Mouse (Mus musculus) layer of hippocampus, adult 2 months (tissue): Measurements from ENCODE around the gene Denr. TPM values are rescaled to one million over a fixed set of nuclear protein-coding genes. Genes with fewer than 3 reads are reported as not detected.

Source experiments
- DNase-seq, 2 experiments: peaks; one replicate each; pipeline ENCODE4 v3.0.0; 2022; ENCODE audit warnings: low spot score in 2 of 2
- H3K27ac ChIP-seq: fragments of 200-600 bp; 2 replicates; pipeline ENCODE4 v1.8.1; 2022
- H3K4me3 ChIP-seq: fragments of 200-600 bp; 2 replicates; pipeline ENCODE4 v1.8.1; 2022; ENCODE audit warnings: mild to moderate bottlenecking
- CTCF ChIP-seq: fragments of 200-600 bp; conservative IDR thresholded peaks from 2 replicates; pipeline ENCODE4 v1.8.1; 2022; ENCODE audit warnings: antibody characterized with exemption, mild to moderate bottlenecking, moderate library complexity
- total RNA-seq, 2 experiments: library from RNA; stranded (reverse); gene quantifications; 2 replicates each; pipeline ENCODE4 v1.2.3; 2021

Denr gene
- total RNA-seq, 2 experiments from 2014 or later = 64.7 to 66.7 TPM

DNA sequence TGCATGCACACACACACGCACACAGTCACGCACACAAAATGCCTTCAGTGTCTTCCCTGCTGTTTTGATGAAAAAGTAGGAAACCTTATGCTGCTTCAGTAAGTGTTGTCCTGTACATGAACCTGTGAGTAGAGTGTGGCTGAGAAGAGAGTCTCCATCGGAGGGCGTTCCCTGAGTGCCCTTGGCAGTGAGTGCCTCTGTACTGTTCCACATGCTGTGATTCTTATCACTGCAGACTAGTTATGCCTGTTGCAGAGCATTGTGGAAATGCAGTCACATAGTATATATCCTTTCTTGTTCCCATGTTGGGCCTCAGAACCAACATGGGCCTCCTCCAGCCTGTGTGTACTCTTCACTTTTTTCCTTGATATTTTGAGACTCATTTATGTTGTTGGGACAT, 57.2 kb downstream of the Denr start:
- Histone ChIP-seq H3K4me3 (no peak overlapping the region), H3K27ac (no peak overlapping the region)
- TF ChIP-seq CTCF = no peak

GRCm38 (mm10) chr5:123966759-123967158, 59.8 kb downstream of the Denr start:
- no peak for TF ChIP-seq CTCF
- Histone ChIP-seq H3K4me3 (no peak overlapping the region), H3K27ac (no peak overlapping the region)
- no peak for DNase-seq

More for the DNA sequence above, 57.2 kb downstream of the Denr start:
- DNase-seq = no peak

DNA sequence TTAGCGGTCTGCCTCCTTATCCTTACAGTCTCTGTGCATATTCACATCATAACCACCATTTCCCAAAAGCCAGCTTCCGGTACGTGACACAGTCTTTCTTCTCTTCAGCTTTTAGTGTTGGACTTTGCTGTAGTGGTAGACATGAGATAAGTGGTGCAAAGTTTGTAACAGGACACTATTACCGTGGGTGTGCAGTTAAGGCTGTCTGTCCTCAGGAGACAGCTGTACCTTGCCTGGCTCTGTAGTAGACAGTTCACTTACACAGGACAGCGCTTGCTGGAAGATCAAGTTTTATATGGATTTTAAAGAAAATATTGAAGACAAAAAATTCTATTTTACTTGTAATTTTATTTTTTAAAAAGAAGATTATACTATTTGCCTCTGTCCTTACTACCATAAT, 61.5 kb downstream of the Denr start:
- TF ChIP-seq CTCF = no peak
- no peak overlapping the region for H3K4me3 ChIP-seq
- DNase-seq = no peak
- H3K27ac ChIP-seq = no peak overlapping the region

- DNase-seq = no peak
- no peak overlapping the region for H3K27ac ChIP-seq
- no peak for TF ChIP-seq CTCF
These were observed 62.2 kb downstream of the Denr start for GRCm38 (mm10) chr5:123969216-123969615.

DNA sequence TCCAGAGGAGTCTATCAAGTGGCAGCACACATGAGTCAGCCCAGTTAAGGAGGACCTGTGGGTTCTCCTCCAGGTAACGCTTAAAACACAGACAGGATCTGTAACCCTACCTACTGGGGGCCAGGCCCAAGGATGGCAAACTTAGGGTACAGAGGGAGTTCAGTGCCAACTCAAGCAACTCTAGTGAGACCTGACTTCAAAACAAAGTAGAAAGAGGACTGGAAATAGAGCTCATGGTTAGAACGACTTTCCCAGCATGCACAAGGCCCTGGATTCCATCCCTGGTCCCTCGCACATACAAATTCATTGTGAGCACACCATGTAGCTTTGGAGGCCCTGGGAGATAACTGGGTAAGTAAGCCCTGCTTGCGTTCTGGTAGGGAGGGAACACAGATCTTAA, 63.6 kb downstream of the Denr start:
- Histone ChIP-seq H3K4me3 (no peak overlapping the region), H3K27ac (no peak overlapping the region)
- no peak for TF ChIP-seq CTCF
- DNase-seq = no peak

More at GRCm38 (mm10) chr5:123969216-123969615, 62.2 kb downstream of the Denr start:
- H3K4me3 ChIP-seq = no peak overlapping the region

DNA sequence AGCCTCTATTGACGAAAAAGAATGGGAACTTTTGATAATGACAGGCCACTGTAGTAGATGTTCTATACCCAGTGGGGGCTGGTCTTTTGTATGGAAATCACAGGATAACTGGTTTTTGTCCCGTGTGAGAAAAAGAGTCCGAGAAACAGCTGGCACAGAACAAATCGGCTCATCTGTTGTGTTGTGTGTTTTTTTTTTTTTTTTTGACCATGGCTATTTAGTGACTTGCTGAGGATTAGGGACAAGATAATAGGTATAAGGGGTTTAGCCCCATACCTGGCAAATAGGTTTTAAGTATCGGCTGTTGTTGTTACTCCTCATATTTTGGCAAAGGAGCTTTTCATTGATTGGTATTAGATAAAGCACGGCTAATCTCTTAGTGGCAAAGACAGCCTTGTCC, 65.5 kb downstream of the Denr start:
- no peak overlapping the region for H3K4me3 ChIP-seq
- no peak for TF ChIP-seq CTCF
- H3K27ac ChIP-seq = no peak overlapping the region
- DNase-seq = no peak

- peak within 1 kb of the TSS; percentile 86 for H3K27ac ChIP-seq
These were observed 66.6 kb downstream of the Denr start, which contains the start of gene Hip1r for GRCm38 (mm10) chr5:123973299-123974178. Hip1r (plus strand) TSS chr5:123973628.

GRCm38 (mm10) chr5:123974179-123974485, 67.2 kb downstream of the Denr start:
- no peak for TF ChIP-seq CTCF
- H3K27ac ChIP-seq = peak overlapping the region; percentile 86
- H3K4me3 ChIP-seq = peak overlapping the region; percentile 82
- DNase-seq = no peak

More at GRCm38 (mm10) chr5:123973299-123974178, 66.6 kb downstream of the Denr start, which contains the start of gene Hip1r:
- TF ChIP-seq CTCF = no peak
- DNase-seq = peak; percentile 66 to 73
- peak within 1 kb of the TSS; percentile 82 for H3K4me3 ChIP-seq

- no peak for DNase-seq
- peak overlapping the region; percentile 61; the same call in 1 of the 2 replicates for H3K27ac ChIP-seq
- no peak for TF ChIP-seq CTCF
- H3K4me3 ChIP-seq = peak overlapping the region; percentile 82
These were observed 67.7 kb downstream of the Denr start for GRCm38 (mm10) chr5:123974616-123975111.

GRCm38 (mm10) chr5:123975668-123976180, 68.7 kb downstream of the Denr start:
- Histone ChIP-seq H3K4me3 (peak overlapping the region; percentile 82; the same call in 1 of the 2 replicates), H3K27ac (peak overlapping the region; percentile 46; the same call in 1 of the 2 replicates)
- DNase-seq = no peak
- TF ChIP-seq CTCF = no peak

GRCm38 (mm10) chr5:123977231-123977630, 70.3 kb downstream of the Denr start:
- no peak for DNase-seq
- no peak for TF ChIP-seq CTCF
- H3K4me3 ChIP-seq = no peak overlapping the region
- H3K27ac ChIP-seq = no peak overlapping the region

DNA sequence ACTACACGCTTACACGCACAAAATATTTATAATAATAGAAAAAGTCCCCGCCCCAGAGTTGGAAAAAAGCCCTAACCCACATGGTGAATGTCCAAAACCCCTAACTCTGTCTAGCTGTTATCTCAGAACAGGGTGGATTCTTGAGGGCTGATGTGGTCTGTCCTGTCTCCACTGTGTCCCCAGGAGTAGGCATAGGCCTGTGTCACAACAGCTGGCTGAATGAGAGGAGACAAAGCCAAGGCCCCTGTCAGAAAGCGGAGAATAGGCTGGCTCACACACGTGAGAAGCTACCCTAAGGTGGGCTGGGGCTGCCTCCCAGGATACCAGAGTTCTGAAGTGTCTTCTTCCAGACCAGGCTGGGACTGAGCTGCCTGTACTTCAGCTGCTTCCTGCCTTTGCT, 71.2 kb downstream of the Denr start:
- TF ChIP-seq CTCF = no peak
- Histone ChIP-seq H3K4me3 (no peak overlapping the region), H3K27ac (peak overlapping the region; percentile 3; the same call in 1 of the 2 replicates)
- DNase-seq = no peak

Other genes starting within 250 kb of the Denr start
- 100 to 1,000 TPM; 136 to 144 TPM for gene Clip1, start 222.6 kb upstream of the Denr start, total RNA-seq
- 10 to 100 TPM; 54.4 to 56.0 TPM for gene Zcchc8, start 186.1 kb upstream of the Denr start, total RNA-seq
- 100 to 1,000 TPM in 1 of 2 experiments, 10 to 100 TPM in 1; 93.7 to 109 TPM for gene Rsrc2, start 157.8 kb upstream of the Denr start, total RNA-seq
- 1 to 10 TPM; 2.2 to 2.8 TPM for gene Kntc1, start 157.5 kb upstream of the Denr start, total RNA-seq
- not detected for gene Hcar2, start 41.7 kb upstream of the Denr start, total RNA-seq
- 1 to 10 TPM in 1 of 2 experiments, under 1 TPM in 1; 0.69 to 1.0 TPM for gene Hcar1, start 27.2 kb upstream of the Denr start, total RNA-seq
- gene Gm43518, start 20.2 kb downstream of the Denr start, total RNA-seq = 1 to 10 TPM in 1 of 2 experiments, under 1 TPM in 1; 0.87 to 1.3 TPM
- 1 to 10 TPM; 2.6 to 4.5 TPM for gene Ccdc62, start 23.5 kb downstream of the Denr start, total RNA-seq
- gene Hip1r, start 66.5 kb downstream of the Denr start, total RNA-seq = 10 to 100 TPM; 42.8 to 43.8 TPM
- 10 to 100 TPM; 36.8 to 42.2 TPM for gene Vps37b, start 125.1 kb downstream of the Denr start, total RNA-seq
- 10 to 100 TPM; 27.0 to 31.7 TPM for gene Abcb9, start 188.6 kb downstream of the Denr start, total RNA-seq
- 10 to 100 TPM; 32.7 to 38.7 TPM for gene Ogfod2, start 205.1 kb downstream of the Denr start, total RNA-seq
- 10 to 100 TPM; 49.8 to 52.2 TPM for gene Arl6ip4, start 208.9 kb downstream of the Denr start, total RNA-seq